Mouse (Mus musculus) bone marrow, adult 2 months (tissue): ENCODE results near the gene Ropn1.

Experiments used
- CTCF ChIP-seq: fragments of 200-500 bp; IDR thresholded peaks from 2 replicates; pipeline ENCODE4 v1.5.1; 2011; ENCODE audit warnings: low read length, control low read depth; ENCODE audit not compliant: control insufficient read depth, insufficient read depth
- POLR2A ChIP-seq: fragments of 200-500 bp; IDR thresholded peaks from 2 replicates; pipeline ENCODE4 v1.6.1; 2011; ENCODE audit warnings: low read depth, mild to moderate bottlenecking, control low read depth, low read length, borderline replicate concordance; ENCODE audit not compliant: control insufficient read depth

DNA sequence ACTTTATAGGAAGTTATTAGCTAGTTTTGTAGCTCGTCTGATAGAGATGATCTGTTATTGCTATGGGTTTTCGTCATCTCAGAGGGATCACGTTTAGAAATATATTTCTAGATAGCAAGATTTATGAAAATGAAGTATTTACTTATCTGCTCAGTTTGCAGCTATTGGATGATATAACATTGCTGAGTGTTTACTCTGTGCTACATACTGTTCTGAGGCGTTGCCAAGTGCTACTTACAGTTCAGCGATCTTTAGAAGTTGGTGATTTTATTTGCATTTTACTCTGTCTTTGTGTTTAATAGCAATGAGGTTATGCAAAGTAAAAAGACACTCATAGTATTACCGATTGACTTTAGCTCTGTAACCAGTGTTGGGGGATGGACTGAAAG, 51.1 kb downstream of the Ropn1 start:
- TF ChIP-seq CTCF, result no peak
- no peak for TF ChIP-seq POLR2A
